Mouse (Mus musculus) layer of hippocampus, adult 9-11 months (tissue): ENCODE measurements around the gene Sgsm1.

Experiments
- DNase-seq: peaks from one replicate; pipeline ENCODE4 v3.0.0; 2022

Gene Sgsm1

GRCm38 (mm10) chr5:113214455-113214854 lies 96.1 kb downstream of the Sgsm1 start:
- no peak for DNase-seq

GRCm38 (mm10) chr5:113214041-113214440 lies 96.5 kb downstream of the Sgsm1 start:
- DNase-seq: no peak

GRCm38 (mm10) chr5:113212156-113212835 lies 98.3 kb downstream of the Sgsm1 start:
- DNase-seq: no peak

- no peak for DNase-seq
Observed at GRCm38 (mm10) chr5:113210314-113210713, 100.3 kb downstream of the Sgsm1 start.

GRCm38 (mm10) chr5:113209898-113210297 lies 100.7 kb downstream of the Sgsm1 start:
- DNase-seq: no peak

GRCm38 (mm10) chr5:113209401-113209750 lies 101.2 kb downstream of the Sgsm1 start:
- no peak for DNase-seq

- peak; percentile 71 for DNase-seq
Observed at GRCm38 (mm10) chr5:113208622-113209400, 101.8 kb downstream of the Sgsm1 start.

- DNase-seq: no peak
Observed at GRCm38 (mm10) chr5:113208048-113208447, 102.5 kb downstream of the Sgsm1 start.

- DNase-seq: no peak
Observed at GRCm38 (mm10) chr5:113206670-113207352, 103.8 kb downstream of the Sgsm1 start.

- no peak for DNase-seq
Observed at GRCm38 (mm10) chr5:113204193-113204592, 106.4 kb downstream of the Sgsm1 start.

GRCm38 (mm10) chr5:113199772-113200134 lies 110.8 kb downstream of the Sgsm1 start:
- DNase-seq: no peak

GRCm38 (mm10) chr5:113199126-113199771 lies 111.3 kb downstream of the Sgsm1 start:
- DNase-seq: no peak

GRCm38 (mm10) chr5:113196916-113197794 lies 113.4 kb downstream of the Sgsm1 start:
- no peak for DNase-seq

- DNase-seq: peak; percentile 64
Observed at GRCm38 (mm10) chr5:113195907-113196306, 114.7 kb downstream of the Sgsm1 start.

GRCm38 (mm10) chr5:113195451-113195850 lies 115.1 kb downstream of the Sgsm1 start:
- DNase-seq: peak; percentile 53

GRCm38 (mm10) chr5:113193762-113194161 lies 116.8 kb downstream of the Sgsm1 start:
- peak; percentile 58 for DNase-seq
